Mouse (Mus musculus) liver, embryonic 16.5 days (tissue): Measurements from ENCODE around the gene Ints11. TPM values are rescaled to one million over a fixed set of nuclear protein-coding genes. Genes with fewer than 3 reads are reported as not detected.

Experiments used
- ATAC-seq: fragments of 200-750 bp; cut with Nextera tagmentation; 2 replicates; pipeline ENCODE4 v1.8.0; 2017; ENCODE audit warnings: low read depth, mild to moderate bottlenecking, moderate number of reproducible peaks, moderate library complexity
- H3K27ac ChIP-seq: fragments of 300-500 bp; sonication (generic); 2 replicates; pipeline ENCODE4 v1.5.1; 2014; ENCODE audit warnings: mild to moderate bottlenecking, low read length
- H3K27me3 ChIP-seq: fragments of 300-500 bp; sonication (generic); 2 replicates; pipeline ENCODE4 v1.6.1; 2014; ENCODE audit warnings: low read depth, low read length, mixed read lengths; ENCODE audit not compliant: control insufficient read depth, insufficient read depth
- H3K36me3 ChIP-seq: fragments of 300-500 bp; sonication (generic); 2 replicates; pipeline ENCODE4 v1.6.1; 2014; ENCODE audit warnings: mild to moderate bottlenecking; ENCODE audit not compliant: control insufficient read depth, insufficient read depth
- H3K4me1 ChIP-seq: fragments of 300-500 bp; sonication (generic); 2 replicates; pipeline ENCODE4 v1.6.1; 2014; ENCODE audit warnings: low read depth, low read length, mixed read lengths; ENCODE audit not compliant: control insufficient read depth
- H3K4me2 ChIP-seq: fragments of 300-500 bp; sonication (generic); 2 replicates; pipeline ENCODE4 v1.6.1; 2014; ENCODE audit warnings: low read depth, low read length, mixed read lengths
- H3K4me3 ChIP-seq: fragments of 300-500 bp; sonication (generic); 2 replicates; pipeline ENCODE4 v1.5.1; 2014; ENCODE audit warnings: low read depth, mild to moderate bottlenecking, low read length
- H3K9ac ChIP-seq: fragments of 300-500 bp; sonication (generic); 2 replicates; pipeline ENCODE4 v1.6.1; 2014; ENCODE audit warnings: low read depth, low read length
- H3K9me3 ChIP-seq: fragments of 300-500 bp; sonication (generic); replicated peaks from 2 replicates; pipeline ENCODE4 v1.6.1; 2016; ENCODE audit warnings: low read length; ENCODE audit not compliant: control insufficient read depth
- WGBS: fragments of 180-500 bp; shearing (Covaris S2); extraction: QIAGEN DNeasy Blood & Tissue Kit; methylation state at CpG from one replicate; pipeline ENCODE4 v1.1.7; 2014; ENCODE audit not compliant: insufficient replicate concordance; 5-methylcytosine and 5-hydroxymethylcytosine counted together
- microRNA-seq: library from miRNA; unstranded; fragments of <30 nt; microRNA quantifications from one replicate; pipeline ENCODE4, GENCODE M21; 2016
- polyA plus RNA-seq: library from polyadenylated mRNA; unstranded; fragments of >200 nt; fragmentation: Nextera tagmentation; extraction: Ambion mirVana; gene quantifications from 2 replicates; pipeline ENCODE4 v1.2.1, GENCODE M21; 2015

The Ints11 gene
- polyA plus RNA-seq, 1 experiment from 2014 or later, result 33.1 TPM

GRCm38 (mm10) chr4:155905634-155906033, 36.3 kb downstream of the Ints11 start:
- 80% methylated on average over 13 of the region's 13 CpGs for WGBS
- Histone ChIP-seq H3K4me3 (no peak overlapping the region), H3K4me2 (no peak overlapping the region), H3K4me1 (no peaks in the 10 kb centered on the region), H3K36me3 (peaks cover 18% of the 10 kb centered on the region), H3K9ac (no peak overlapping the region), H3K9me3 (no peaks in the 10 kb centered on the region), H3K27me3 (no peaks in the 10 kb centered on the region), H3K27ac (no peak overlapping the region)
- no peak for ATAC-seq

GRCm38 (mm10) chr4:155906125-155906524, 36.8 kb downstream of the Ints11 start:
- H3K36me3 ChIP-seq, result peaks cover 14% of the 10 kb centered on the region
- ATAC-seq, result no peak
- no peaks in the 10 kb centered on the region for H3K9me3 ChIP-seq
- no peak overlapping the region for H3K9ac ChIP-seq
- no peaks in the 10 kb centered on the region for H3K4me1 ChIP-seq
- H3K4me3 ChIP-seq, result no peak overlapping the region
- no peaks in the 10 kb centered on the region for H3K27me3 ChIP-seq
- no peak overlapping the region for H3K4me2 ChIP-seq
- WGBS, result 77% methylated on average over 9 of the region's 9 CpGs
- no peak overlapping the region for H3K27ac ChIP-seq

- no peaks in the 10 kb centered on the region for H3K27me3 ChIP-seq
- 75% methylated on average over 11 of the region's 11 CpGs for WGBS
- H3K4me2 ChIP-seq, result no peak overlapping the region
- H3K4me1 ChIP-seq, result no peaks in the 10 kb centered on the region
- H3K4me3 ChIP-seq, result no peak overlapping the region
- H3K9me3 ChIP-seq, result no peaks in the 10 kb centered on the region
- no peak overlapping the region for H3K9ac ChIP-seq
- no peak overlapping the region for H3K27ac ChIP-seq
- no peak for ATAC-seq
- H3K36me3 ChIP-seq, result peaks cover 14% of the 10 kb centered on the region
These were observed 37.7 kb downstream of the Ints11 start for GRCm38 (mm10) chr4:155907003-155907402.

- Histone ChIP-seq H3K9ac (no peak overlapping the region), H3K9me3 (no peaks in the 10 kb centered on the region), H3K36me3 (peaks cover 9% of the 10 kb centered on the region), H3K4me3 (no peak overlapping the region), H3K27me3 (no peaks in the 10 kb centered on the region), H3K4me1 (no peaks in the 10 kb centered on the region), H3K27ac (no peak overlapping the region), H3K4me2 (no peak overlapping the region)
- ATAC-seq, result no peak
- 65% methylated on average over 7 of the region's 7 CpGs for WGBS
These were observed 38.9 kb downstream of the Ints11 start for GRCm38 (mm10) chr4:155908281-155908680.

GRCm38 (mm10) chr4:155908751-155909150, 39.4 kb downstream of the Ints11 start:
- Histone ChIP-seq H3K4me1 (no peaks in the 10 kb centered on the region), H3K9ac (no peak overlapping the region)
- ATAC-seq, result no peak

GRCm38 (mm10) chr4:155932031-155932430, 62.7 kb downstream of the Ints11 start:
- Histone ChIP-seq H3K9me3 (no peaks in the 10 kb centered on the region), H3K9ac (no peak overlapping the region), H3K27me3 (peaks cover 4% of the 10 kb centered on the region; the same call in 1 of the 2 replicates), H3K4me2 (no peak overlapping the region), H3K4me3 (no peak overlapping the region), H3K27ac (no peak overlapping the region), H3K4me1 (no peaks in the 10 kb centered on the region), H3K36me3 (no peaks in the 10 kb centered on the region)
- WGBS, result 47% methylated on average over 1 of the region's 1 CpGs
- no peak for ATAC-seq

More at GRCm38 (mm10) chr4:155908751-155909150, 39.4 kb downstream of the Ints11 start:
- Histone ChIP-seq H3K9me3 (no peaks in the 10 kb centered on the region), H3K4me2 (no peak overlapping the region), H3K27ac (no peak overlapping the region), H3K27me3 (no peaks in the 10 kb centered on the region), H3K36me3 (peaks cover 4% of the 10 kb centered on the region; the same call in 1 of the 2 replicates), H3K4me3 (no peak overlapping the region)
- WGBS, result 73% methylated on average over 4 of the region's 4 CpGs

Small RNAs within 50 kb of the gene (microRNA-seq; reads per million reads assigned to microRNA genes)
- gene Gm22991, result not detected

Other genes starting within 250 kb of the Ints11 start
- gene Cdk11b, start 244.7 kb upstream of the Ints11 start, polyA plus RNA-seq, result 19.4 and 20.3 TPM in 2 replicates
- gene Gm10563, start 224.1 kb upstream of the Ints11 start, polyA plus RNA-seq, result not detected in 2 replicates
- gene Mmp23, start 216.2 kb upstream of the Ints11 start, polyA plus RNA-seq, result 4.1 and 4.9 TPM in 2 replicates
- 4.4 and 6.3 TPM in 2 replicates for gene Mib2, start 200.3 kb upstream of the Ints11 start, polyA plus RNA-seq
- gene Fndc10, start 175.2 kb upstream of the Ints11 start, polyA plus RNA-seq, result 0.04 and 0.08 TPM in 2 replicates
- 44.5 and 48.3 TPM in 2 replicates for gene Ssu72, start 164.7 kb upstream of the Ints11 start, polyA plus RNA-seq
- gene Tmem240, start 134.7 kb upstream of the Ints11 start, polyA plus RNA-seq, result 0.13 TPM in 1 of 2 replicates, not detected in the other
- 43.7 and 49.5 TPM in 2 replicates for gene Atad3a, start 108.5 kb upstream of the Ints11 start, polyA plus RNA-seq
- 0.28 and 0.34 TPM in 2 replicates for gene Vwa1, start 94.8 kb upstream of the Ints11 start, polyA plus RNA-seq
- gene Tmem88b, start 83.7 kb upstream of the Ints11 start, polyA plus RNA-seq, result 0.12 and 0.19 TPM in 2 replicates
- 0.08 TPM in 1 of 2 replicates, not detected in the other for gene Ankrd65, start 79.1 kb upstream of the Ints11 start, polyA plus RNA-seq
- gene Mrpl20, start 66.7 kb upstream of the Ints11 start, polyA plus RNA-seq, result 115 and 133 TPM in 2 replicates
- gene Ccnl2, start 57.1 kb upstream of the Ints11 start, polyA plus RNA-seq, result 69.7 and 79.8 TPM in 2 replicates
- 91.8 and 99.9 TPM in 2 replicates for gene Aurkaip1, start 38.3 kb upstream of the Ints11 start, polyA plus RNA-seq
- gene Mxra8, start 29.9 kb upstream of the Ints11 start, polyA plus RNA-seq, result 8.2 and 10.2 TPM in 2 replicates
- 1.9 TPM in 2 replicates for gene Dvl1, start 22.1 kb upstream of the Ints11 start, polyA plus RNA-seq
- gene Tas1r3, start 6.2 kb upstream of the Ints11 start, polyA plus RNA-seq, result 0.11 and 0.14 TPM in 2 replicates
- gene Cptp, start 106 bp upstream of the Ints11 start, polyA plus RNA-seq, result 7.1 and 8.4 TPM in 2 replicates
- gene Pusl1, start 22.2 kb downstream of the Ints11 start, polyA plus RNA-seq, result 12.9 and 13.4 TPM in 2 replicates
- gene Acap3, start 22.3 kb downstream of the Ints11 start, polyA plus RNA-seq, result 5.5 and 5.6 TPM in 2 replicates
- gene Ube2j2, start 74.3 kb downstream of the Ints11 start, polyA plus RNA-seq, result 41.1 and 42.2 TPM in 2 replicates
- gene C1qtnf12, start 92.8 kb downstream of the Ints11 start, polyA plus RNA-seq, result 57.4 and 60.0 TPM in 2 replicates
- 3.3 and 3.6 TPM in 2 replicates for gene B3galt6, start 123.1 kb downstream of the Ints11 start, polyA plus RNA-seq
- gene Sdf4, start 123.3 kb downstream of the Ints11 start, polyA plus RNA-seq, result 73.2 and 78.7 TPM in 2 replicates
- 0.22 and 0.37 TPM in 2 replicates for gene Tnfrsf4, start 144.3 kb downstream of the Ints11 start, polyA plus RNA-seq
- gene Tnfrsf18, start 156.6 kb downstream of the Ints11 start, polyA plus RNA-seq, result 0.58 and 0.68 TPM in 2 replicates
- gene Ttll10, start 189.9 kb downstream of the Ints11 start, polyA plus RNA-seq, result 0.29 and 0.33 TPM in 2 replicates
- gene 9430015G10Rik, start 240.4 kb downstream of the Ints11 start, polyA plus RNA-seq, result 11.4 and 13.4 TPM in 2 replicates